Mouse (Mus musculus): ENCODE results near the gene Sdr42e1. TPM values are rescaled to one million over a fixed set of nuclear protein-coding genes. Genes with fewer than 3 reads are reported as not detected.

The Sdr42e1 gene
- total RNA-seq, 2 experiments from 2014 or later = 3.8 to 4.1 TPM

GRCm38 (mm10) chr8:117667349-117668124, 6.0 kb downstream of the Sdr42e1 start:
- DNase-seq (ENCODE audit: low spot score in 2 of 2) = no peak

- peak; percentile 9 to 28 for DNase-seq (ENCODE audit: low spot score in 2 of 2)
These were observed 13.0 kb downstream of the Sdr42e1 start for GRCm38 (mm10) chr8:117660358-117661031.

GRCm38 (mm10) chr8:117658990-117659389, 14.5 kb downstream of the Sdr42e1 start:
- DNase-seq (ENCODE audit: low spot score in 2 of 2) = no peak

GRCm38 (mm10) chr8:117652318-117652717, 21.2 kb downstream of the Sdr42e1 start:
- no peak for DNase-seq (ENCODE audit: low spot score in 2 of 2)

- DNase-seq (ENCODE audit: low spot score in 2 of 2) = no peak
These were observed 27.0 kb downstream of the Sdr42e1 start for GRCm38 (mm10) chr8:117646440-117646839.

- DNase-seq (ENCODE audit: low spot score in 2 of 2) = peak; percentile 67 to 71
These were observed 27.5 kb downstream of the Sdr42e1 start for GRCm38 (mm10) chr8:117646020-117646419.

GRCm38 (mm10) chr8:117645486-117645885, 28.0 kb downstream of the Sdr42e1 start:
- no peak for DNase-seq (ENCODE audit: low spot score in 2 of 2)

GRCm38 (mm10) chr8:117639631-117640030, 33.9 kb downstream of the Sdr42e1 start:
- DNase-seq (ENCODE audit: low spot score in 2 of 2) = no peak

- DNase-seq (ENCODE audit: low spot score in 2 of 2) = no peak
These were observed 36.0 kb downstream of the Sdr42e1 start for GRCm38 (mm10) chr8:117637462-117637861.

GRCm38 (mm10) chr8:117634406-117634805, 39.1 kb downstream of the Sdr42e1 start:
- no peak for DNase-seq (ENCODE audit: low spot score in 2 of 2)

- no peak for DNase-seq (ENCODE audit: low spot score in 2 of 2)
These were observed 41.0 kb downstream of the Sdr42e1 start for GRCm38 (mm10) chr8:117632532-117632931.

GRCm38 (mm10) chr8:117627096-117627495, 46.4 kb downstream of the Sdr42e1 start:
- no peak for DNase-seq (ENCODE audit: low spot score in 2 of 2)

GRCm38 (mm10) chr8:117626040-117626838, 47.2 kb downstream of the Sdr42e1 start:
- peak; percentile 50 to 73 for DNase-seq (ENCODE audit: low spot score in 2 of 2)

- DNase-seq (ENCODE audit: low spot score in 2 of 2) = no peak
These were observed 60.6 kb downstream of the Sdr42e1 start for GRCm38 (mm10) chr8:117612861-117613260.

Other genes starting within 250 kb of the Sdr42e1 start
- gene Plcg2, start 175.4 kb downstream of the Sdr42e1 start, total RNA-seq (2021) = 1 to 10 TPM; 3.2 to 3.9 TPM
- not detected for gene Hsd17b2, start 28.2 kb upstream of the Sdr42e1 start, total RNA-seq (2021)
- gene Mphosph6, start 128.3 kb upstream of the Sdr42e1 start, total RNA-seq (2021) = 10 to 100 TPM; 21.8 to 24.9 TPM